Mouse (Mus musculus): ENCODE measurements at regions not wholly inside any gene's neighbourhood (a gene's known extent, or its start where the extent isn't known, plus 50 kb on each side); places are given as distances from the start of the nearest gene placed in this dataset.

DNA sequence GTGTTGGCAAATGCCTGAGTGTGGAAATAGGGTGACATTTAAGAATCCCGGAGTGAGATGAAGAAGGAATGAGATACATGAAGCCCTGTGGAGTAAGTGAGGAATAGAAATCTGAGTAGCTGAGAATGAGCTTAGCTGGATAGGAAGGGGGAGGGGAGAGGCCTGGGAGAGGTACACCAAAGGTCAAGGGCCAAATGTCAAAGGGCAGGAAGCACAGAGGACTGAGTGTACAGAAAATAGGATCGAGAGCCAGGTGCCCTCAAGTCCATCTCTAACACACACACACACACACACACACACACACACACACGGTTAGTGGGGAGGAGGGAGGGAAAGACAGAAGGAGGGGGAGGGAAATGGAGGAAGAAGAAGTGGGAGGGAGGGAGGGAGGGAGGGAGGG is 220.8 kb upstream of the Dynlrb2 start:
- no peak for DNase-seq

- DNase-seq = no peak
These were observed 222.4 kb upstream of the Dynlrb2 start for GRCm38 (mm10) chr8:116282341-116282740.

DNA sequence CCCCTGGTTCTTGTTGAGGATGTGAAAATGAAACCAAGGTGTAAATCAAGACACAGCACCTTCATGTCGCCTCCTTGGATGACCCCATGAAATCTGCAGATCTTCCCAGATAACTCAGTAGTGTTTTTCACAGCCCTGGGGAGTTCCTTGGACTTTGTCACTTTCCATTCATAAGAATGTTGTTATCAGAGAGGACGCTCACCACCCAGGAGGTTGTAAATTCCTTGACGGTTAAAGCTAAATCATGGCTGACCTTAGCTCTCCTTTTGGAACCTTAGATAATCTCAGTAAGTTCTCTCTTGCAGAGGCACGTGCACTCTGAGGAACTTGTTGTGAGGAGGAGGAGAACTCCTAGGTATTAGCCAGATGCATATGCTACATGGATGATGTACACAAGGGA is 229.8 kb upstream of the Dynlrb2 start:
- DNase-seq = no peak

GRCm38 (mm10) chr8:116271238-116271637 is 233.5 kb upstream of the Dynlrb2 start:
- DNase-seq = no peak

DNA sequence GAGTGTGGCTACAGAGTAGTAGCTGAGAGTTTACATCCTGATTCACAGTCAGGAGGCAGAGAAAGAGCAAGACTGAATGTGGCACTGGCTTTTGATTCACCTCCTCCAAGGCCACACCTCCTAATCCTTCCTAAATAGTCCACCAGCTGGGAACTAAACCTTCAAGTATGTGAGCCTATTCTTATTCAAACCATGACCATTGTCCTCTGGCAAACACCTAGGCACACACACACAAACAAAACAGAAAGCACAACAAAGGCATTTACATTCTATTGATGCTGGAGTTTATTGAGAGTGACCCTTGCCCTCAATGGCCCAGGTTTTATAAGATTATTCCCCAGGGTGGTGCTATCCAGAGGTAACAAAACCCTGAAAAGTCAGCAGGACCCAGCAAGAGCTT is 235.4 kb upstream of the Dynlrb2 start:
- DNase-seq = no peak

DNA sequence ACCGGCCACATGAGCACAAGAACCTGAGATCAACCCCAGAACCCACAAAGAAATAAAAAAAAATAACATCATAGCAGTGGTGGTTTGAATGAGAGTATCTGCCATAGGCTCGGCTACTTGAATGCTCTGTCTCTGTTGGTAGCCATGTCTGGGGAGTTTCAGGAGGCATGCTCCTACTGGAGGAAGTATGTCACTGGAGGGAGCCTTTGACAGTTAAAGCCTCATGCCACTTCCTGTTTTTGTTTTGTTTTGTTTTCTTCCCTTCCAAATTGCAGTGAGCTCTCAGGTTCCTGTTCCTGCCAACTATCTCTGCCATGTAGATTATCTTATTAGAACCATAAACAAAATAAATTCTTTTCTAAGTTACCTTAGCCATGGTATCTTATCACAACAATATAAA is 236.1 kb upstream of the Dynlrb2 start:
- DNase-seq = no peak

DNA sequence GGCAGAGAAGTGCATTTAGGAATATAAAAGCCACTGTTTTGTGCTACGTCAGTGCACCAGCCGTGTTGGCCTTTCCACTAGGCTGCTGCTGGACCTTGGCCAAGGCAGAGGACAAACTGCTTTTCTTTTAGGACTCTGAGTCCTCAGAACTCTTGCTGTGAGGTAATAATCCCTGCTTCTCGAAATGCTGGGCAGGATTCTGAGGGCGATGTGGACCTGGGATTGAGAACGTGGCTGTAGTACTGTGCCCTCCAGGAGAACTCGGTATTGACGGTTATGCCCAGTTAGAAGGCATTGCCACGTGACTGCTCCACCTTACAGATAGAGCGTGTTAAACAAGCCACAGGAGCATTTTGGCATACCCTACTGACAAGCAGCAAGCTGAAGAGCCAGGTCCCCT is 236.6 kb upstream of the Dynlrb2 start:
- DNase-seq = no peak

DNA sequence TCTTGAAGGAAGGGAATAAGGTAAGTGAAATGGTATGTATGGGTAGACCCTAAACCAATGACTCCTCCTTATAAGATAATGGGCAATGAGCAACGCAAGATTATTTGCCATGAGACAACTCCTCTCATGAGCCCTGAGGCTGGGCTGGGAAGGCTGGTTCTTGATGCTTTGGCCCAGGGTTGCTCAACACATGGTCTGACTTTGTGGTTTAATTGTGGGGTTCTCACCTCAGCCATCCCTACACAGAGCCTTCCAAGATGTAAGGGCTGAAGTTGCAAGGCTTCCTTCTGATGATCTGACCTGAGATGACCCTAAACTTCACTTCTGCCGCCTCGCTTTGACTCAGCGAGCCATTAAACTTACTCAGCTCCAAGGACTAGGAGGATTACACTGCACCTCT is 237.8 kb upstream of the Dynlrb2 start:
- no peak for DNase-seq

- DNase-seq = no peak
These were observed 239.2 kb upstream of the Dynlrb2 start for GRCm38 (mm10) chr8:116265591-116265990.

DNA sequence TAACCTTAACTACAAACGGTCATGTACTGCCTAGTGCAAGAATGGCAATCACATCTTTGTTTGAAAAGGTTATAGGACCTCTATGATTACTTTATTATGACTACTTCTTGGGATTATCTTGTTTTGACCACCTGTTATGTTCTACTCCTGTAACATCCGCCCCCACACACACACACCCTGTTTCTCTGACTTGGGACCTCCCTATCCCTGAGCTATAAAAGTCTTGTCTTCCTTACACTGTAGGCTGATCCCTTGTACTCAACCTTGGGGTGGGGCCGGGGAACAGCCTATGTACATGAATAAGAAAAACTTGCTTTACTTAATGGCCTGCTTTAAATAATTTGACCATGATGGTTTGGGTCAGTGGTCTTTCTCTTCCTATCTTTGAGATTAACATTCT is 240.7 kb upstream of the Dynlrb2 start:
- DNase-seq = no peak

DNA sequence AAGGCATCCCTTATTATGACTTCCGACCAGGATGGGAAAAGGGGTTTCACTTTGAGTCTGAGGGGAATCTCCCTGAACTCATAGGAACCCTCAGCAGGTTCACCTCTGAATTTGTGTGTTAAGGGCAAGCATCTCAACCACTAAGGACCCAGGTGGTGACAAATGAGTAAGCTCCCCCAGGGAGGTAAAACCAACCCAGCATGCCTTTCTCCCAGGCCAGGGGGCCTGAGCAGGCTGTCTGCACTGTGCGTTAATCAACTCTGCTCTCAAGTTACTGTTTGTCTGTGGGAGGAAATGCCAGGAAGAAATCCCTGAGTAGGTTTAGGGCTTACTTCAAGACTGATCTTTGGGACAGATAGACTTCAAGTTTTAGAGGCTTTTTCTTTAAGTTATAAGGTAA is 243.5 kb upstream of the Dynlrb2 start:
- no peak for DNase-seq

DNA sequence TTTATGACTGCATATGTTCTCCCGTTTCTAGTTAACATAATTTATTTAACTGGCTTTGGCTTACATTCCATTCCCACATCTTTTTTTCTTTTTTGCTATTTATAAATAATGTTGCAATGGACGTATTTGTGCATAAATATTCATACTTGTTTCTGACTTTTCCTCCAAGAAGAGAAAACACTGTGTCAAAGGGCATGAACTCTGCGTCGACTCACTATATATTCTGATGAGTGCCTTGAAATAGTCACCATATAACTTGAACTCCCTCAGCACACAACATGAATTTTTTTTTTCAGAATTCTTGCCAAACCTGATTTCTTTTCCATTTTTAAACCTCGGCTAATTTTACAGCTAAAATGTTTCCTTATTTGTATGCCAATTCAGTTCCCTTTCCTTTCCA is 249.4 kb upstream of the Dynlrb2 start:
- no peak for DNase-seq

DNA sequence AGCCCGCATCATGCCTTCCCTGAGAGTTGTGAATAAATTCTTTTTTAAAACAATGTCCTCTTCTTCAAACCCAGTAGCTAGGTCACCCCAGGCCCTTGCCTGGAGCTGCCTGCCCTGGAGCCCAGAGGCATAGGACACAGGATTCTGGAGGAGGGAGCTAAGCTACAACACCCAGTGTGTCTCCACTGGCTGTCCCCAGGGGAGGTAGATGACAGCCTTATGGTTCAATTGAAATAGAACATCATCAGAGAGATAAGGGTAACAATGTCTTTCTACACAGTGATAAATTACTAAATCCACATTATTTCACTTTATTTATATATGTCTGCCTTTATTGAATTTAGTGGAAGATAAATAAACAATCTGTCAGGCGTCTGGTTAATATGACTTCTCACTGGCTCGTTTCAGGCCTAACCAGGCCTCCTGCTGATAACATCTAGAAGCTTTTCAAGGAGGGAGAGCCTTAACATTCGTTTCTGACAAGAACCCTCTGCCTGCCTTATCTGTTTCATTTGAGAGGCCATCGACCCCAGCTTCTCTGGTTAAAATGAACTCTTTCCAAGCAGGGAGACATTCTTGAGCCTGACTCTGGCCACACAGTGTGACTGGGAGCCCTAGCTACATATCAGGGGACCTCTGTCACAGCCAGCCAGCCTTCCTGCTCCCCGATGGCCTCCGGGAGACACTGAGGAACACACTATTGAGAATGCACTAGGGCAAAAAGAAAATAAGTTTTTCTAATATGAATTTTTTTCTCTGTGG is 252.1 kb upstream of the Dynlrb2 start:
- DNase-seq = no peak

- DNase-seq = no peak
These were observed 256.4 kb upstream of the Dynlrb2 start for GRCm38 (mm10) chr8:116248398-116248797.

DNA sequence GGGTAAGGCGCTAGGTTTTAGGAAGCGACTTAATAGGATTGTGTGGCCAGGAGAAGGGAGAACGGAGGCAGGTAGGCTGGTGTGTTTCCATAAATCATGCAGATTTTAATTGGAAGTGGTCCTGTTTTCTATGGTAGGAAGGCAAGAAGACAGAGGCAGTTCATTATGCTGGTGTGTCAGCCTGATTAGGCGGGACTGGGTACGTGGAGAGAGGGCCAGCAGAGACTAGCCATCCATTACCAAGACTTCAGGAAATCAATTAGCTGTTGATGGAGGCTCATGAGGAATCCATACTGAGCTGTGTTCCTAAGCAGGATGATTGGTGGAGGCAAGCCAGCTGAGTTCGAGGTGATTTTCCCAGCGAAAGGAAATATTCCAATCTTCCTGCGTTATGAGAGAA is 261.3 kb upstream of the Dynlrb2 start:
- DNase-seq = no peak

DNA sequence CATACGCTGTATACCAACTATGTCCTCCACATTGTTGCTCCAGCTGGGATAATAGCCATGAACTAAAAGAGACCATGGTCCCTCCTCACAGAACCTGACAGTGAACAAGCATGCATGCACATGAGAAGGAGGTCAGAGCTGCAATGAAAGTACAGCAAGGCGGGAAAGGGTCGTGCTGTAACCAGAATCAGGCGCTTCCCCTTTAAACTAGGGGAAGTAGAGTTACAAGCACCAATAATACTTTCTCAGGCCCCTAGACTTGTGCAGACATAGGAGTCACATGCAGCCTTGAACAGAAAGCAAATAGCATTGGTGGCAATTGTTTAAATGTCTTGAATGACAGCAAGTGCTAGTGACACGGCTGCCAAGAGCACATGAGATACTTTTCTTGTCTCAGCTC is 261.8 kb upstream of the Dynlrb2 start:
- DNase-seq = no peak

GRCm38 (mm10) chr8:116241987-116242242 is 262.9 kb upstream of the Dynlrb2 start:
- DNase-seq = no peak

- no peak for DNase-seq
These were observed 263.4 kb upstream of the Dynlrb2 start for GRCm38 (mm10) chr8:116241146-116241986.

DNA sequence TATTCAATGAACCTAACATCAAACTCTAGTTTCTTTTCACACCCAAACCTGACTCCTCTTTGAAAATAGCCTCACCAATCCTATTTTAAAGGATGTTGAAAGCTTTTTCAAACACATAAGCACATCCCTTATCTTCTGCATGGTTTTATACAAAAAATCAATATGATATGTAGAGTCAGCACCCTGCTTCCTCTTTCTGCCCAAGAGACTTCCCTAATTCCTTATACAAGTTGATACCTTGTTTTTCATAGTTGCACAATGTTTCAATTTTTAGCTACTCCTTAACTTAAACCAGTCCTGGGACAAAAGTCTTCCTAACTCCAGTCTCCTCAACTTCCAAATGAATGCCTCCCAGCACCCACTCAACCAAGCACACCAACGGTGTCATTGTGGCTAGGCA is 266.1 kb upstream of the Dynlrb2 start:
- no peak for DNase-seq

DNA sequence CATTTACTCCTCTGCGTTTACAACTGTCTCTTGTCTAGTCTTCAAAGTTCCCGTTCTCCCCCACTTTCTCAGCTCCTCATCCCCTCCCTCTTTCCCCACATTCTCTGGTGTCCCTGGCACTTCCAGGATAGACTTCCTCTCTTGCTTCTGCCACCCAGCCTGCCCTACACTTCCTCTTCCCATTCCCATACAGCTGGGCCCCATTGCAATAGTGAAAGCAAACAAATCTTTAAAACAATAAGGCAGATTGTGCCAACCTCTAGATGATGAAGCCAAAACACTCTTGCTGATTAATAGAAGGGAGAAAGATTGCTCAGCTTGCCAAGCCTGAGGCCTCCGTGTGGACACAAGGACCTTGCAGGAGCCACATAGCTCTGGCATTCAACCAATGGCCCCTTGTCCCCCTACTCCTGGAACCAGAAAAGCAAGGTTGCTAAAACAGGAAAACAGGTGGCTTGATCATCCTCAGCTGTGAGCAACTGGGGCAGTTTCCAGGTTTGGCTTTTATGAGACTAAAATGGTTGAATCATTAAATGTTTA is 267.1 kb upstream of the Dynlrb2 start:
- no peak for DNase-seq

DNA sequence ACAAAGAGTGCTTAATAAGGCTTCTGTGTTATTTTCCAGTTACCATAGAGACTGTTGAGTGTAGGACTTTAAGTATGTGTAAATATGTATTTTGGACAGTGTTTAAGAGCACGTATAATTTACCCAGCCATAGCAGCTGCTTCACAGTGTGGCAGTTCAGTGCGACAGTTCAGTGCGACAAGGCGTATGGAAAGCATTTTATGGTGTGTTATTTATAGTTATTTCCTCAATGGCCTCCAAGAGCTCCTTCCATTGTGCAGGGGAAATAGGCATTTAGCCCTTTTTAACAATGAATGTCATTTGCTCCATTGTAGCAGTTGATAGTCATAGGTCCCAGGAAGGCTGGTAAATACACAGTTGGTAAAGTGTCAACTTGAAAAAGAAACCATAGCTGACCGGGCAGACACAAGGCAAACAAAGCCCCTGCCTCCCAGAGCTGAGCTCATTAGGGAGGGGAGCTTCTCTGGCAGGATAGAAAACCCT is 275.1 kb upstream of the Dynlrb2 start:
- DNase-seq = no peak

DNA sequence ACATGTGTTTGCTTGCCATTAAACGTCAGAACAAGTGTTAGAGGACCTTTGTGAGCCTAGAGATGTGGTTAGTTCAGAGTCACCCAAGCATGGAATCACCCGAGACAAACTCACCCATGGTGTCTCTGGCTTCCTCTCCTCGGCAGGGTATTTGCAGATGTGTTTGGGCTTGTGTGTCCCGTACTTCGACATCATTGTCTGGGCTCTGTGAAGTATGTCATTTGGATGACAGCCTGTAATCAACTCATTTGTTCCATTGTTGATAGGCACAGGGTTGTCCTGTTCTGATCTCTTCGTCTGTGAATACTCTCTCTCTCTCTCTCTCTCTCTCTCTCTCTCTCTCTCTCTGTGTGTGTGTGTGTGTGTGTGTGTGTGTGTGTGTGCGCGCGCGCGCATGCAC is 277.8 kb upstream of the Dynlrb2 start:
- no peak for DNase-seq

- DNase-seq = no peak
These were observed 281.5 kb upstream of the Dynlrb2 start for GRCm38 (mm10) chr8:116223235-116223634.

DNA sequence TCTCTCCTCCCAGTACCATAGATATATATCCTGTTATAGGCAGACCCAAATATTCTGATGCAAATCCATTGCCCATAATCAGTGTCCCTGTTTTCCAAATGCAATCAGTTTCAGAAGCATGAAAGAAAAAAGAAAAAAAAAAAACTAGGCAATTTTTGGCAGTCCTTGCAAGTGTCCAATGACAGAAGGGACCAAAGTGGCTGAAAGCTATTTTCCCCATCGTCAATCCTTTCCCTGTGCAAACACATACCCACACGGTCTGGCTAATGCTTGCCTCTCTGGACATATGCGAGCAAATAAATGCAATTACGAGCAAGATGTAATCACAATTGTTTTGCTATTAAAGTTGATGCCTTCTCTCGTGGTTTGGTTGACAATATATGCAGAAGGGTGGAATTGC is 288.9 kb upstream of the Dynlrb2 start:
- DNase-seq = no peak

Data from B cell, adult 2 months (primary cell).